Mouse (Mus musculus) spleen, adult 2 months (tissue): ENCODE data around the gene Bbs9. TPM values are rescaled to one million over a fixed set of nuclear protein-coding genes. Genes with fewer than 3 reads are reported as not detected.

ENCODE experiments used
- DNase-seq, 2 experiments: peaks; one replicate each; pipeline versions ENCODE4 v3.0.0 to v3.0.0-alpha.2; 2012 to 2021; ENCODE audit warnings: low spot score in 2 of 2, low read depth in 1 of 2
- H3K27ac ChIP-seq: fragments of 200-500 bp; 2 replicates; pipeline ENCODE4 v1.5.1; 2012; ENCODE audit warnings: low read length, inconsistent platforms; ENCODE audit not compliant: insufficient read depth
- H3K27me3 ChIP-seq: fragments of 200-500 bp; 2 replicates; pipeline ENCODE4 v1.6.1; 2012; ENCODE audit warnings: mild to moderate bottlenecking, moderate library complexity, low read length, inconsistent platforms; ENCODE audit not compliant: control insufficient read depth, insufficient read depth
- H3K36me3 ChIP-seq: fragments of 200-500 bp; 2 replicates; pipeline ENCODE4 v1.6.1; 2012; ENCODE audit warnings: mild to moderate bottlenecking, low read length, inconsistent platforms; ENCODE audit not compliant: control insufficient read depth, insufficient read depth
- H3K4me1 ChIP-seq: fragments of 200-500 bp; 2 replicates; pipeline ENCODE4 v1.6.1; 2011; ENCODE audit warnings: inconsistent platforms; ENCODE audit not compliant: control insufficient read depth, insufficient read depth, insufficient read length
- H3K4me3 ChIP-seq: fragments of 200-500 bp; 2 replicates; pipeline ENCODE4 v1.5.1; 2011; ENCODE audit warnings: mild to moderate bottlenecking, inconsistent platforms; ENCODE audit not compliant: insufficient read depth, insufficient read length; ENCODE audit errors: extremely low read depth
- CTCF ChIP-seq: fragments of 200-500 bp; IDR thresholded peaks from 2 replicates; pipeline ENCODE4 v1.5.1; 2011; ENCODE audit warnings: mild to moderate bottlenecking, inconsistent platforms; ENCODE audit not compliant: insufficient read depth, insufficient read length, insufficient replicate concordance; ENCODE audit errors: extremely low read depth
- POLR2A ChIP-seq: fragments of 200-500 bp; IDR thresholded peaks from 2 replicates; pipeline ENCODE4 v1.6.1; 2011; ENCODE audit warnings: low read depth, low read length, inconsistent platforms
- WGBS: fragments of 180-500 bp; shearing (Covaris S2); methylation state at CpG from one replicate; pipeline ENCODE4 v1.1.7; 2018; 5-methylcytosine and 5-hydroxymethylcytosine counted together
- polyA plus RNA-seq: library from polyadenylated mRNA; depleted of rRNA; stranded (reverse); fragments of >200 nt; gene quantifications from 2 replicates; pipeline ENCODE4 v1.2.3, GENCODE M21; 2012

Gene Bbs9
- polyA plus RNA-seq, 1 experiment: 11.5 TPM

- no peak overlapping the region for H3K27ac ChIP-seq
- WGBS: 92% methylated on average over 6 of the region's 6 CpGs
- no peaks in the 10 kb centered on the region for H3K36me3 ChIP-seq
- no peak overlapping the region for H3K4me3 ChIP-seq
- no peak for DNase-seq
- TF ChIP-seq CTCF: no peak
- no peak for TF ChIP-seq POLR2A
- H3K27me3 ChIP-seq: no peaks in the 10 kb centered on the region
- no peaks in the 10 kb centered on the region for H3K4me1 ChIP-seq
These were observed 345.2 kb downstream of the Bbs9 start for GRCm38 (mm10) chr9:22820646-22821185.

GRCm38 (mm10) chr9:22822770-22823169 is 347.3 kb downstream of the Bbs9 start:
- 84% methylated on average over 5 of the region's 5 CpGs for WGBS
- Histone ChIP-seq H3K27me3 (no peaks in the 10 kb centered on the region), H3K36me3 (no peaks in the 10 kb centered on the region), H3K4me1 (no peaks in the 10 kb centered on the region), H3K4me3 (no peak overlapping the region), H3K27ac (no peak overlapping the region)
- TF ChIP-seq CTCF: no peak
- TF ChIP-seq POLR2A: no peak
- DNase-seq: no peak

- TF ChIP-seq POLR2A (no peak), CTCF (no peak)
- WGBS: 59% methylated on average over 3 of the region's 3 CpGs
- Histone ChIP-seq H3K36me3 (no peaks in the 10 kb centered on the region), H3K4me3 (no peak overlapping the region), H3K4me1 (no peaks in the 10 kb centered on the region), H3K27ac (no peak overlapping the region), H3K27me3 (no peaks in the 10 kb centered on the region)
- DNase-seq: no peak
These were observed 348.3 kb downstream of the Bbs9 start for GRCm38 (mm10) chr9:22823856-22824255.

GRCm38 (mm10) chr9:22824910-22825309 is 349.4 kb downstream of the Bbs9 start:
- Histone ChIP-seq H3K27me3 (no peaks in the 10 kb centered on the region), H3K36me3 (no peaks in the 10 kb centered on the region), H3K4me3 (no peak overlapping the region), H3K4me1 (no peaks in the 10 kb centered on the region), H3K27ac (no peak overlapping the region)
- DNase-seq: no peak
- 88% methylated on average over 8 of the region's 8 CpGs for WGBS
- TF ChIP-seq CTCF: no peak
- TF ChIP-seq POLR2A: no peak

DNA sequence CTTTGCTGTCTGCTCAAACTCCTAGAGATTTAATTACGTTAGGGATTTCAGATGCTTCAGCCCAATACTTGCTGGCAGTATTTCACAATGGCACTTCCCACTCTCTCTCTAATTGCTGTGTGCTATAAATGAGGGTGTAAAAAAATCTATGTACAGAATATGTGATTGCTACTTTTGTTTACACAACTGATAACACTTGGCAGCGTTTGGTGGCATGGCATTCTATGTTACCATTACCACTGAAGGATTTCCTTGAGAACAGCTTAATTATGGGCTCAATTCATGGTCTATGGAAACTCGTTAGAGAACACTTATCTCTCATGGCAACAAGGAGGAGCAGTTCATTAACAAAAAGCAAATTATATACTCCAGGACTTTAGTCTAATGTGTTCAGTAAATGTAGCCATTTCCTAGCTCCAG is 351.1 kb downstream of the Bbs9 start:
- H3K4me1 ChIP-seq: no peaks in the 10 kb centered on the region
- TF ChIP-seq POLR2A: no peak
- 90% methylated on average over 3 of the region's 3 CpGs for WGBS
- DNase-seq: no peak
- no peak overlapping the region for H3K27ac ChIP-seq
- no peak overlapping the region for H3K4me3 ChIP-seq
- no peaks in the 10 kb centered on the region for H3K36me3 ChIP-seq
- no peaks in the 10 kb centered on the region for H3K27me3 ChIP-seq

DNA sequence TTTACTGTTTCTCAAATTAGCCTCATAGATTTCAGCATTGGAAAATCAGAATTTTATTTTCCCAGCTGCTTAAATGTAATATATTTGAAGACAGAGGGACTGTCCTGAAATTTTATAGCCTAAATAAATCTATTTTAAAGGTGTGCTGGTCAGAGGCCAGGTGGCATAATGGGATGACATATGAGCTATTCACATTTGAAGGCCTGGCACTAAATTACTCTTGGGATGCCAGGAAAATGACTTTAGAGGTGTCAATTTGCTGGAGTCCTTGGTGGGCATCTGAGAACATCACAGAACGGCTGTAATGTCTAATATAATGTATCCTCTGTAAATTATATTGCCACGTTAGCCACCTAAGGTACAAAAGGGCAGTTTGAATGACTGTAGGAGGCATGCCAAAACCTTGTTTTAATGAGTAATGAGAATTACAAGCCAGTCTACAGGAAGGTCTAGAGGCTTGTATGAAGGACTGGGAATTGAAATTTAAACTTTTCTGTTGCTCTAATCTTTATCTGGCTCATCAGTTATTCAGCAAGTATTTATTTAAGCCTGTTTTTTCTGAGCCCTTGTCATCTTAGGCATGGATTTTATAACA is 351.8 kb downstream of the Bbs9 start:
- TF ChIP-seq POLR2A (no peak), CTCF (no peak)
- Histone ChIP-seq H3K27ac (no peak overlapping the region), H3K36me3 (no peaks in the 10 kb centered on the region), H3K4me3 (no peak overlapping the region), H3K4me1 (no peaks in the 10 kb centered on the region), H3K27me3 (no peaks in the 10 kb centered on the region)
- DNase-seq: no peak
- WGBS: 83% methylated on average over 2 of the region's 2 CpGs

DNA sequence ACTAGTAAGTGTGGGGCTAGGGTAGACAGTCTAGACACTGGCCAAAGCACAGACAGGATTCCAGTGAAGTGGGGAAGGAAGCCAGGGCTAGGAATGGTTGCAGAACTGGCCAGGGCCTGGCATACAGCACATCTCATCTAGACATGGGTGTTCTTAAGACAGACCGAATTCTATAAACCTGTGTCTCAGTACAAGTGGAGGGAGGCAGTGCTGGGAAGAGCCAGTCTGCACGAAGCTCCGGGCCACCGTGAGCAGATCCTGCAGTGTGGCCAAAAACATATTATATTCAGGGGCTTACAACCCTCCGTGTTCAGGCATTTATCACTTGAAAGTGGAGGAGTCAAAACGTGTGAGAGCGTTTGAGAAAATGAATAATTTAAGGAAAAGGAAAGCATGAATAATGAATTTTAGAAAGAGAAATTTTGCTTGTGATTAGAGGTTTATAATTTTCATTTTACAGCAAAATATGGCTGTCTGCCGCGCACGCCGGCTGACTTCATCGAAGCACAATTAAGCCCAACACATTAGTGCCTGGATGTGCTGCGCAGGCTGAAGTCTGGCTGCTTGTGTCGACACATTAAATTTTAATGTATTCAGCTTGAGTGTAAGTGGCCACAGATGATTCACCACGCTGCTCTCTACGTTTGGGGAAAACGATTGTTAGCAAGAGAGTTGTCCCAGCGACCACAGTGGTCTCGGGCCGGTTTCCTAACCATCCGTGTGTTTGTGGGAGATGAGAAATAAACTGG is 353.9 kb downstream of the Bbs9 start:
- WGBS: 93% methylated on average over 21 of the region's 21 CpGs
- H3K4me1 ChIP-seq: no peaks in the 10 kb centered on the region
- H3K27ac ChIP-seq: no peak overlapping the region
- TF ChIP-seq CTCF (no peak), POLR2A (no peak)
- no peak overlapping the region for H3K4me3 ChIP-seq
- no peaks in the 10 kb centered on the region for H3K27me3 ChIP-seq
- no peaks in the 10 kb centered on the region for H3K36me3 ChIP-seq
- DNase-seq: no peak
